In genomic region chr13:55592512-55593253, GRCm38 (mm10) we compare ENCODE assay signal across 8 mouse cellular contexts. TPM values are rescaled to one million over a fixed set of nuclear protein-coding genes. Genes with fewer than 3 reads are reported as not detected.
DNase-seq lines count a peak whose midpoint lies in the region; ATAC-seq lines count a peak whose summit lies in the region.

No protein-coding gene starts in this region.

- H3K36me3 ChIP-seq in hindbrain, embryonic 16.5 days (ENCODE audit: control insufficient read depth, insufficient read depth, low read length): peaks cover 26% of the 10 kb centered on the region
- H3K36me3 ChIP-seq in macrophage (ENCODE audit: inconsistent target): peaks cover 27% of the 10 kb centered on the region

- H3K27me3 ChIP-seq in hindbrain, embryonic 16.5 days (replicated peaks; ENCODE audit: control insufficient read depth, insufficient read depth, low read length): no peaks in the 10 kb centered on the region

- no peaks in the 10 kb centered on the region for H3K9me3 ChIP-seq in hindbrain, embryonic 16.5 days (ENCODE audit: control insufficient read depth, low read length)

- peak overlapping the region; percentile 91 for H3K9ac ChIP-seq in hindbrain, embryonic 16.5 days (ENCODE audit: low read depth, low read length)

- H3K4me3 ChIP-seq in hindbrain, embryonic 16.5 days (ENCODE audit: low read length): peak overlapping the region; percentile 85
- peak overlapping the region; percentile 98 for H3K4me3 ChIP-seq in macrophage (ENCODE audit: inconsistent target)

- H3K4me2 ChIP-seq in hindbrain, embryonic 16.5 days (ENCODE audit: low read length): peak overlapping the region; percentile 81

- ATAC-seq in hindbrain, embryonic 16.5 days: peak; percentile 98

- H3K79me2 ChIP-seq in macrophage (ENCODE audit: inconsistent target): peaks cover 21% of the 10 kb centered on the region

- peak overlapping the region; percentile 79 for H3K27ac ChIP-seq in hindbrain, embryonic 16.5 days (ENCODE audit: low read depth, low read length)
- H3K27ac ChIP-seq in macrophage: peak overlapping the region; percentile 59

- H3K4me1 ChIP-seq in hindbrain, embryonic 16.5 days (ENCODE audit: control insufficient read depth, insufficient read depth, low read depth, low read length): peaks cover 7% of the 10 kb centered on the region

- peak; percentile 98 for DNase-seq in R1 (ENCODE audit: low read depth, low spot score)
- peak; percentile 96 to 98 for DNase-seq in cerebellum, postnatal 25 days
- peak; percentile 97 to 98 for DNase-seq in frontal cortex, postnatal 36 days (ENCODE audit: low spot score in 2 of 2)
- peak; percentile 97 to 98 for DNase-seq in left cerebral cortex, adult 18-20 months (ENCODE audit: low spot score in 2 of 2)
- peak; percentile 98 for DNase-seq in right cerebral cortex, adult 18-20 months
- peak; percentile 79 for DNase-seq in urinary bladder, postnatal 10 days (ENCODE audit: low spot score)

- 5% methylated on average over 29 of the region's 29 CpGs for WGBS in hindbrain, embryonic 16.5 days
- 5% methylated on average over 29 of the region's 29 CpGs for WGBS in macrophage (ENCODE audit: missing documents)

RNA-seq across cellular contexts. Expression of gene B4galt7, which starts 7.0 kb away (rescaled TPM):
- polyA plus RNA-seq in hindbrain, embryonic 16.5 days (2015; fragmentation: Nextera tagmentation; extraction: Ambion mirVana): 40.9 and 42.3 TPM in 2 replicates
- 10 to 100 TPM; 27.2 TPM for total RNA-seq in left cerebral cortex, adult 18-20 months (2021)
- total RNA-seq in macrophage (2018; cell fraction: chromatin; rRNA removed): 10 to 100 TPM; 14.2 to 67.3 (median 34.5) TPM
- total RNA-seq in macrophage (2018; cell fraction: cytosol; rRNA removed): 10 to 100 TPM; 10.8 to 26.8 (median 21.3) TPM
- 10 to 100 TPM; 19.6 to 72.5 (median 35.0) TPM for total RNA-seq in macrophage (2018; cell fraction: nucleus; rRNA removed)
- 11.0 to 27.4 TPM (median 23.7 TPM) in 3 replicates for polyA plus RNA-seq in macrophage (2018)

RNA-seq across cellular contexts. Expression of gene Tmed9, which starts 19.2 kb away (rescaled TPM):
- polyA plus RNA-seq in hindbrain, embryonic 16.5 days (2015; fragmentation: Nextera tagmentation; extraction: Ambion mirVana): 102 TPM in 2 replicates
- 100 to 1,000 TPM; 133 to 142 TPM for total RNA-seq in left cerebral cortex, adult 18-20 months (2021)
- total RNA-seq in macrophage (2018; cell fraction: chromatin; rRNA removed): 10 to 100 TPM in 25 of 26 experiments, 1 to 10 TPM in 1; 9.6 to 54.7 (median 26.0) TPM
- 100 to 1,000 TPM in 24 of 26 experiments, 10 to 100 TPM in 2; 93.8 to 140 (median 121) TPM for total RNA-seq in macrophage (2018; cell fraction: cytosol; rRNA removed)
- total RNA-seq in macrophage (2018; cell fraction: nucleus; rRNA removed): 100 to 1,000 TPM in 10 of 26 experiments, 10 to 100 TPM in 16; 44.9 to 168 (median 95.7) TPM
- polyA plus RNA-seq in macrophage (2018): 100 to 185 TPM (median 135 TPM) in 3 replicates

RNA-seq across cellular contexts. Expression of gene Fam193b, which starts 21.8 kb away (rescaled TPM):
- polyA plus RNA-seq in hindbrain, embryonic 16.5 days (2015; fragmentation: Nextera tagmentation; extraction: Ambion mirVana): 41.1 and 50.0 TPM in 2 replicates
- total RNA-seq in left cerebral cortex, adult 18-20 months (2021): 10 to 100 TPM; 77.0 to 81.8 TPM
- total RNA-seq in macrophage (2018; cell fraction: chromatin; rRNA removed): 100 to 1,000 TPM in 25 of 26 experiments, 10 to 100 TPM in 1; 86.4 to 300 (median 175) TPM
- 10 to 100 TPM in 9 of 26 experiments, 1 to 10 TPM in 17; 2.3 to 18.1 (median 8.0) TPM for total RNA-seq in macrophage (2018; cell fraction: cytosol; rRNA removed)
- total RNA-seq in macrophage (2018; cell fraction: nucleus; rRNA removed): 100 to 1,000 TPM in 12 of 26 experiments, 10 to 100 TPM in 14; 43.5 to 203 (median 99.4) TPM
- polyA plus RNA-seq in macrophage (2018): 11.7 to 25.1 TPM (median 12.9 TPM) in 3 replicates

RNA-seq across cellular contexts. Expression of gene Caml, which starts 30.1 kb away (rescaled TPM):
- polyA plus RNA-seq in hindbrain, embryonic 16.5 days (2015; fragmentation: Nextera tagmentation; extraction: Ambion mirVana): 97.4 and 108 TPM in 2 replicates
- 10 to 100 TPM; 37.1 to 43.7 TPM for total RNA-seq in left cerebral cortex, adult 18-20 months (2021)
- total RNA-seq in macrophage (2018; cell fraction: chromatin; rRNA removed): 100 to 1,000 TPM in 2 of 26 experiments, 10 to 100 TPM in 24; 10.5 to 122 (median 45.4) TPM
- total RNA-seq in macrophage (2018; cell fraction: cytosol; rRNA removed): 10 to 100 TPM; 21.5 to 38.5 (median 32.8) TPM
- total RNA-seq in macrophage (2018; cell fraction: nucleus; rRNA removed): 100 to 1,000 TPM in 2 of 26 experiments, 10 to 100 TPM in 24; 14.6 to 118 (median 39.5) TPM
- polyA plus RNA-seq in macrophage (2018): 34.6 to 38.5 TPM (median 35.0 TPM) in 3 replicates

RNA-seq across cellular contexts. Expression of gene Ddx46, which starts 42.1 kb away (rescaled TPM):
- polyA plus RNA-seq in hindbrain, embryonic 16.5 days (2015; fragmentation: Nextera tagmentation; extraction: Ambion mirVana): 21.5 and 23.1 TPM in 2 replicates
- 10 to 100 TPM; 40.3 to 45.4 TPM for total RNA-seq in left cerebral cortex, adult 18-20 months (2021)
- total RNA-seq in macrophage (2018; cell fraction: chromatin; rRNA removed): 100 to 1,000 TPM in 15 of 26 experiments, 10 to 100 TPM in 11; 43.6 to 182 (median 110) TPM
- 10 to 100 TPM; 16.3 to 32.9 (median 26.4) TPM for total RNA-seq in macrophage (2018; cell fraction: cytosol; rRNA removed)
- total RNA-seq in macrophage (2018; cell fraction: nucleus; rRNA removed): 10 to 100 TPM; 35.0 to 97.8 (median 52.3) TPM
- 30.1 to 38.6 TPM (median 34.6 TPM) in 3 replicates for polyA plus RNA-seq in macrophage (2018)

Comparison
In these comparisons a context has a peak if more than half of its experiments do, and no peak if none do; other contexts are left out.
1. Peak in every context shown above with its lines: DNase-seq, ATAC-seq, H3K4me3 ChIP-seq and H3K27ac ChIP-seq.